ENCODE assay signal across 8 mouse cellular contexts in genomic region chr6:90368976-90369724, GRCm38 (mm10). TPM values are rescaled to one million over a fixed set of nuclear protein-coding genes. Genes with fewer than 3 reads are reported as not detected.
DNase-seq lines count a peak whose midpoint lies in the region; ATAC-seq lines count a peak whose summit lies in the region.

Zxdc (plus strand) TSS chr6:90369492.

- ATAC-seq in hindbrain, embryonic 12.5 days (ENCODE audit: low FRiP score) = peak; percentile 97

- peak within 1 kb of the TSS; percentile 92 for H3K9ac ChIP-seq in hindbrain, embryonic 12.5 days

- H3K9me3 ChIP-seq in hindbrain, embryonic 12.5 days (replicated peaks) = no peaks in the 10 kb centered on the region

- WGBS in hindbrain, embryonic 12.5 days = 6% methylated on average over 41 of the region's 41 CpGs

- peaks cover 10% of the 10 kb centered on the region for H3K36me3 ChIP-seq in hindbrain, embryonic 12.5 days

- H3K4me1 ChIP-seq in hindbrain, embryonic 12.5 days = peaks cover 25% of the 10 kb centered on the region

- H3K4me3 ChIP-seq in hindbrain, embryonic 12.5 days = peak within 1 kb of the TSS; percentile 97

- peak; percentile 100 for DNase-seq in NIH3T3 (ENCODE audit: low read depth)
- DNase-seq in cerebellum, postnatal 10 days = peak; percentile 99 to 100
- DNase-seq in frontal cortex, postnatal 10 days (ENCODE audit: low spot score in 2 of 2) = peak; percentile 99 to 100
- peak; percentile 99 to 100 for DNase-seq in layer of hippocampus, postnatal 14 days (ENCODE audit: low spot score in 2 of 2)
- DNase-seq in lung, postnatal 14 days = peak; percentile 99
- DNase-seq in retina, adult 2 months (ENCODE audit: low read depth, low spot score) = peak; percentile 89
- peak; percentile 99 for DNase-seq in thymus, postnatal 36 days

- no peaks in the 10 kb centered on the region for H3K27me3 ChIP-seq in hindbrain, embryonic 12.5 days

- H3K27ac ChIP-seq in hindbrain, embryonic 12.5 days = peak within 1 kb of the TSS; percentile 88

- H3K4me2 ChIP-seq in hindbrain, embryonic 12.5 days (replicated peaks) = peak within 1 kb of the TSS; percentile 98

RNA-seq across cellular contexts. Expression of gene Zxdc, which starts in this region (rescaled TPM):
- polyA plus RNA-seq in hindbrain, embryonic 12.5 days (2016; fragmentation: Nextera tagmentation; extraction: Ambion mirVana) = 13.0 and 16.4 TPM in 2 replicates
- 10 to 100 TPM; 25.2 to 29.8 TPM for total RNA-seq in layer of hippocampus, postnatal 14 days (2021)

Comparison
In these comparisons a context has a peak if more than half of its experiments do, and no peak if none do; other contexts are left out.
1. Peak in every context shown above with its lines: DNase-seq, ATAC-seq, H3K4me3 ChIP-seq and H3K27ac ChIP-seq.